Mouse (Mus musculus): Measurements from ENCODE around the gene Prim1.

GRCm38 (mm10) chr10:128041636-128042035 lies 26.7 kb downstream of the Prim1 start:
- no peak for TF ChIP-seq TAL1 (IDR thresholded peaks at IDR 0.05; ENCODE audit: low read length)
- TF ChIP-seq GATA1 (IDR thresholded peaks at IDR 0.05; ENCODE audit: low read length): no peak

Measured in erythroblast, embryonic 14.5 days (primary cell).